Mouse (Mus musculus): ENCODE results near the gene S1pr5.
A peak's percentile ranks its signal among the peaks of the same experiment; 100 is the strongest.
"Not testable (repeated sequence)": the region's sequence is repeated elsewhere in the genome, so short reads cannot be mapped to it uniquely, and the experiment has no call there.

Gene S1pr5

DNA sequence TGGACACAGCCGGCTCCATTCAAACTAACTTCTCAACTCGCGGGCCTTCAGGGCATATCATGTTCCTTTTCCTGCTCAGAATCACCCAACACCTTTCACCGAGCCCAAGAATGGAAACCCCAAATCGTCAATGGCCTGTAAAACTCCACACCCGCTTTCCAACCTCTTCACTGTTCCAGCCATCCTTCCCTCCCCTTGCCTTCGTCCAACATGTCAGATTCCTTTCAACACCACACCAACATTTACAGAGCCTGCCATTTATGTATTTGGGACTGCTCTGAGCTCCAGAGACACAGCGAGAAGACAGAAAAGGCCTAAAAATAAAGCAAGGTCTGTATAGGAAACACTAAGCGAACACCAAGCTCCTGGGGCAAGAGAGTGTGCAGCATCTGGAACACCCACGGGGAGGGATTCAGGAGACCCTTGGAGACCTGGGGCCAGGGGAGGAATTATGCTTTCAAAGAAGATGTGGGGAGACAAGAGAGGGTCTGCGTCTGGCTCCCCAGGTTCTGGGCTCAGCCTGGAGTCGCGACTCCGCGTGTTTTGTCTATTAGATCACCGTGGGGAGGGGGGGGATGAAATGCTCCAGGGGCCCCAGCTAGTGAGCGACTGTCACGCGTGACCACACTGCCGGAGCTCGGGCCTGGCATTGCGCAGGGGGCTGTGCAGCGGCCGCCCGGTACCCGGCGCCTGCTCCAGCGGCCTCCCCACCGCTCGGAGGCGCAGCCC is 10.1 kb downstream of the S1pr5 start:
- DNase-seq (ENCODE audit: low spot score in 2 of 2), result no peak

DNA sequence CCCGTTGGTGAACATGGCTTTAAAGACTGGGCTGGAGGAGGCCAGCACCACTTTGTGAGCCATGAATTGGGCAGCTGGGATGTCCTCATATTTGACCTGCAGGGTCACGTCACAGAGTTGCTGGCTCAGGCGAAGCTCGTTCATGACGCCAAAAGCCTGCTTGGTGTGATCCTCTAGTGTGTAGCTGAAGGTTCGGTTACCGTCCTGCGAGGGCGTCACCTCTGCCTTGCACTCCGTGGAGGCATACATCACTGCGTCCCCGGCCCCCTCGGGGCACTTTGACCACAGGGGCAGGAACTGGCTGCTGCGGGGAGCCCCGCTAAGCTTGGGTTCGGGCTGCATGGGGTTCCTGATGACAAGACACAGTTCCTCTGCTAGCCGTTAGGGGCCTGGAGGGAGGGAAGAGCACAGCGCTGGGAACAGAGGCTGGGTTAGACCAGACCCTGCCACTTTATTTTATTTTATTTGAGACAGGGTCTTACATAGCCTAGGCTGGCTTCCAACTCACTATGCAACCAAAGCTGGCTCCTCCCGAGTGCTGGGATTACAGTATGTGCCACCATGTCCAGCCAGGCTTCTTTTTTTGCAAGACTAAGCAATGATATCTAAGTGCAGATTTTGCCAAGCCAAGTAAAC is 10.8 kb downstream of the S1pr5 start:
- peak; percentile 68 to 72 for DNase-seq (ENCODE audit: low spot score in 2 of 2)

GRCm38 (mm10) chr9:21236991-21237367 is 11.3 kb downstream of the S1pr5 start:
- DNase-seq (ENCODE audit: low spot score in 2 of 2), result peak in 1 of 2 experiments; percentile 7

GRCm38 (mm10) chr9:21235341-21235740 is 12.9 kb downstream of the S1pr5 start:
- DNase-seq (ENCODE audit: low spot score in 2 of 2), result peak in 1 of 2 experiments; percentile 15

- no peak for DNase-seq (ENCODE audit: low spot score in 2 of 2)
Observed at GRCm38 (mm10) chr9:21233805-21234204, 14.4 kb downstream of the S1pr5 start.

DNA sequence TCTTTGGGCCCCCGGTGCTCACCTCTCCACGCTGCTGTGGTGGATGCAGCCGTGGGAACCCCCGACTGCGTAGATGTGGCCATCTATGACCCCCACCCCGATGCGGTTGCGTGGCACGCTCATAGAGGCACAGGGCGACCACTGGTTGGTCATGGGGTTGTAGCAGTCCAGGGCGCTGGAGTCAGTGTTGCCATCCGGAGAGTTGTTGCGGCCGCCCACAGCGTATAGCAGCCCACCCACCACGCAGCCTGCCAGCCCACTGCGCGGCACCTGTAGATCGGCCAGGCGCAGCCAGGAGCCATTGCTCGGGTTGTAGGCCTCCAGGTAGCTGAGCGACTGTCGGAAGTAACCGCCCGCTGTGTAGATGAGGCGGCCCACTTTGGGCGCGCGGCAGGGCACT is 14.9 kb downstream of the S1pr5 start:
- DNase-seq (ENCODE audit: low spot score in 2 of 2), result no peak

GRCm38 (mm10) chr9:21232867-21233266 is 15.4 kb downstream of the S1pr5 start:
- no peak for DNase-seq (ENCODE audit: low spot score in 2 of 2)

DNA sequence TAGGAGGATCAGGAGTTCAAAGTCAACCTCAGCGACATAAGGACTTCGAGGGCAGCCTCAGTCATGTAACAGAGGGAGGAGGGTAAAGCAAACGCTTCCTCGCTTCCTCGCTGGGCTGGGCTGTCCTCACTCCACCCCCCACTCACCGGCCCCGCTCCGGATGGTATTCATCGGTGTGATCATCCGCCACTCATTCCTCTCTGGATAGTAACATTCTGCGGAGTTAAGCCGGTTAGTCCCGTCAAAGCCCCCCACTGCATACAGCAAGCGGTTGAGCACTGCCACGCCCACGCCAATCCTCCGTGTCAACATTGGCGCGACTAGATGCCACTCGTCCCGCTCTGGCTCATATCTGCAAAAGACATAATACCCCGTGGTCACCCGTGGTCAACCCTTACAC is 16.7 kb downstream of the S1pr5 start:
- DNase-seq (ENCODE audit: low spot score in 2 of 2), result no peak

GRCm38 (mm10) chr9:21227342-21227741 is 20.9 kb downstream of the S1pr5 start:
- no peak for DNase-seq (ENCODE audit: low spot score in 2 of 2)

DNA sequence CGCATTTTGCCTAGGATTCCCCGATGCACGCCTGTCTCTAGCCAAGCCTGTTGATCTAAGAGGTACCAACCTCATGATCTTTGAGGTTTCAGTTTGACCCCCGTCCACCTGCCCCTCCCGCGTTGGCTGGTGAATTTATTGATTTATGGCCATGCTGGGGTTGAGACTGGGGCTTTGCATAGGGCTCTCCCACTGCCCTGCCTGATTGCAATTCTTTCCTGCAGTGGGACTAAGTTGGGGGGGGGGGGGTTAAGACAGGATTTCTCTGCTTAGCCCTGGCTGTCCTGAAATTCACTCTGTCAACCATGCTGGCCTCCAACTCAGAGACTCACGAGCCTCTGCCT is 22.9 kb downstream of the S1pr5 start:
- DNase-seq (ENCODE audit: low spot score in 2 of 2), result no peak

DNA sequence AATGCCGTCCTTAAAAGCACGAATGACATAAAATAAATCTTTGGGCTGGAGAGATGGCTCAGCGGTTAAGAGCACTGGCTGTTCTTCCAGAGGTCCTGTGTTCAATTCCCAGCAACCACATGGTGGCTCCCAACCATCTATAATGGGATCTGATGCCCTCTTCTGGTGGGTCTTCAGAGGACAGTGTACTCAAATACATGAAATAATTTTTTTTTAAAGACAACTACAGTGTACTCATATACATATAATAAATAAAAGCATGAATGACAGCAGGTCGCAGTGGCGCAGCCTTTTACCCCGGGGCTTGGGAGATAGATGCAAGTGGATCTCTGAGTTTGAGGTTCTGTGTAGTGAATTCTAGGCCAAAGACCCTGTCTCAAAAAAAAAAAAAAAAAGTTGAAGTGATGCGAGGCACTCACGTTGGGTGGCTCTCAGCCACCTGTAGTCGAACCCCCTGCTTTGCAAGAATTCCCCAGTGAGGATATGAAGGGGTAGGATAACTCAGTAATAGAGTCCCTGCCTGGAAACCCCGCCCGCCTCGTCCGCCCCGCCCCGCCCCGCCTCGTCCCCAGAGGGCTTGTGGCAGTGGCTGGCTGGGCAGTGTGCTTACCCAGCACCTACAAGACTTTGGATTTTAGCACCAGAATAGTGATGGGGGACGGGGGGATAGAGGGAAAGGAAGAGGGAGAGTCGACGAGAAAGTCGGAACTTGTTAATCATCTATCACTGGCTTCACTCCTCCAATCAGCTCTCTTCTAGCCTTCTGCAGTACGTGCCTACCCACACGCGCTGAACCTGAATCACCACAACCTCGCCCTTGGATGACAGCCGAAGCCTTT is 23.4 kb downstream of the S1pr5 start:
- DNase-seq (ENCODE audit: low spot score in 2 of 2), result peak in 1 of 2 experiments; percentile 22

DNA sequence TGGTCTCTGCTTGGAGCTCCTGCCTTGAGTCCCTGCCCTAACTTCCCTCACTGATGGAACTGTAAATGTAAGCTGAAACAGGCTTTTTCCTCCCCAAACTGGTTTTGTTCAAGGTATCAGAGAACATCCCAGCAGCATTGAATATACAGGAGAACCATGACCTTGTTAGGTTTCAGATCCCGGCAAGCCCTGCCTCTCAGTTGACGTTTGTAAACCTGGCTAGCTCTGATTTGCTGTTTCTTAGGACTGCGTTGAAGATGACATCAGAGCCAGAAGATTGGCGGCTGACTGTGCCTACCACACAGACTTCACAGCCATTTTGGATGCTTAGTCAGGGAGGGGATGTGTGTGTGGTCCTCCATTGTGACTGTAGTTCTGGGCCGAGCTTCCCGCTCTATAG is 24.3 kb downstream of the S1pr5 start:
- no peak for DNase-seq (ENCODE audit: low spot score in 2 of 2)

DNA sequence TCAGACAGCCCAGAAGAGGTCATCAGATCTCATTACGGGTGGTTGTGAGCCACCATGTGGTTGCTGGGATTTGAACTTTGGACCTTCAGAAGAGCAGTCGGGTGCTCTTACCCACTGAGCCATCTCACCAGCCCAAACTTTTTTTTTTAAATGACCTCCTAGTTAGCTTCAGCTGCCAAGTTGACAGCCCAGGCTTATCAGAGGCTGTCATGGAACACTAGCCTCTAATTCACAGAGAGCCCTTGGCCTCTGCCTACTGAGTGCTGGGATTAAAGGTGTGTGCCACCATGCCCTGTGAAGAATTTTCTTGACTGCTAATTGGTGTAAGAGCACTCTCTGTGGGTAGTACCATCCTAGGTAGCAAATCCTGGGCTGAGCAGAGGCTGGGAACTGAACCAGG is 24.8 kb downstream of the S1pr5 start:
- DNase-seq (ENCODE audit: low spot score in 2 of 2), result not testable (repeated sequence)

DNA sequence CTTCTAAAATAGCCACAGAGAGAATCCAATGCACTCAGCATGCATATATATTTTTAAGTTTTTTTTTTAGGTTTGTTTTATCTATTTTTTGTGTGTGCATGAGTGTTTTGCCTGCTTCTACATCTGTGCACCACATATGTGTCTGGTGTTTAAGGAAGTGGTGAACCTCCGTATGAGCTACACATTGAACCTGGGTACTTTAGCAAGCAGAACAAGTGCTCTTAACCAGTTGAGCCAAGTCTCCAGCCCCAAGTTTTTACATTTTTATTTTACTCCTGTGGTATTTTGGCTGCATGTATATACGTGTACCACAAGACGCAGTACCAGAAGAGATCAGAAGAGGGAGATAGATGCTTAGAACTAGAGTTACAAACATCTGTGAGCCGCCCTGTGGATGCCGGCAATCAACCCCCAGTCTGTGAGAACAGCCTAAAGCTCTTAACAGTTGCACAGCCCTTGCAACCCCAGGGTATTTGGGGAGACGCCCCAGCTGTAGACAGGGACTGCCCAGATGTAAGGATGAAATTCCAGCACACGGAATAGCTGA is 26.8 kb downstream of the S1pr5 start:
- DNase-seq (ENCODE audit: low spot score in 2 of 2), result peak; percentile 54 to 64

- peak; percentile 91 to 93 for DNase-seq (ENCODE audit: low spot score in 2 of 2)
Observed at GRCm38 (mm10) chr9:21220490-21221382, 27.5 kb downstream of the S1pr5 start.

- DNase-seq (ENCODE audit: low spot score in 2 of 2), result peak; percentile 29 to 37
Observed at GRCm38 (mm10) chr9:21219820-21220219, 28.4 kb downstream of the S1pr5 start.

DNA sequence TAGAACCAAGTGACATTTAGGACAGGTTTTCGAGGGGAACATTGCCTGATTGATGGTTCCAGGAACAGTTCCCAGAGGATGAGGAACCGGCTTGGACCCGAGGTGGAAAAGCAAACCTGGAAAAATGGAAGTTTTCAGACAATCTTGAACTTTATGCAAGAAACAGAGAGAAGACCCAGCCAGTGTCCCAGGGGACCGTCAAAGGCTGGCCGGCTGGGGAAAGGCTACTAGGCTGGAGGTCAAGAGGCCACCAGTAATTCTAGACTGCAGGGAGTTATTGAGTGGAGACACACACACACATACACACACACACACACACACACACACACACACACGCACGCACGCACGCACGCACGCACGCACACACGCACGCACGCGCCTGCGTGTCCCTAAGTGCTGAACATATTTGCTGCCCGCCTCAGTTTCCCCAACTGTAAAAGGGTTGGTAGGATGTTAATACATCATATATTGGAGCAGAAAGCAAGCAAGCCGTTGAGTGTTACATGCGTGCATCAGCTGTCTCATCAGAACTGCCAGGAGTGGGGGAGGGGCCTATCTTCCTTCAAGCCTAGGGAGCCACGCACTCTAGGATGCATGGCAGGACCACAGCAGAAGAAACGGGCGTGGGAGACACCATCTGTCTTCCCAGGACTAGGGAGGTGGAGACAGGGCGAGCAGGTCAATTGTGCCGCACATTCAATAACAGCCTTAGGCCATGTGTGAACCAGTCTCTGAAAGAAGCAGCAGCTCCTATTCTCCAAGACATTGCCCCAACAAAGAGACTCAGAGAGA is 32.0 kb downstream of the S1pr5 start:
- DNase-seq (ENCODE audit: low spot score in 2 of 2), result no peak

GRCm38 (mm10) chr9:21213617-21214190 is 34.5 kb downstream of the S1pr5 start:
- no peak for DNase-seq (ENCODE audit: low spot score in 2 of 2)

DNA sequence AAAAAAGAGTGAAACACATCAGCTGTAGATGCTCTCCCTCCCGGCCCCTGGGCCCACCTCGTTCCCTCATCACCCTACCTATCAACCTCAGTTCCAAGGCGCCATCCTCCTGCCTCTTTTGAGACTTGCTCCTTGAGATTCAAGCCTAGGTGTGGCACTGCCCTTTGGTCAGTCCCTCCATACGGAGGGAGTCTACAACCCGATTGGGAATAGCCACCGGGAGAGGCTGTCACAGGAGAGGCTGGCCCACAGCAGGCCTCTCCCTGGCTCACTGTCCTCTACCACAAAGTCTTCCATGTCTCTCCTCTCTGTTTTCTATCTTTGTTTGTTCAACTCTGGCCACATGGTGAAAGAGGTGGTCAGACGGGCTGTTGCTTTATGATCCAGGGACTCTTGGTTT is 36.6 kb downstream of the S1pr5 start:
- DNase-seq (ENCODE audit: low spot score in 2 of 2), result no peak

DNA sequence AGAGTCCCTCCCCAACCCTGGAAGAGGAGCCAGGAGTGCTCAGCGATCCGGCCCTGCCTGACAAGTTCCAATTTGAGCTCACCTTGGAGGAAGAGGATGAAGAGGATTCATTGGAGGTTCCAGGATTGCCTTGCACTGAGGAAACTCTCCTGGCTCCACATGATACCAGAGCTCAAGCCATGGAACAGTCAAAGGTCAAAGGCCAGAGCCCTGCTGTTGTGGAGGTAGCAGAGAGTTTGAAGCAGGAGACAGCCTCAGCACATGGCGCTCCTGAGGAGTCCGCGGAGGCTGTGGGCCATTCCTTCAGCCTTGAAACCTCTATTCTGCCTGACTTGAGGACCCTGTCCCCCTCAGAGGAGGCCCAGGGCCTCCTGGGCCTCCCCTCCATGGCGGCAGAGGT is 37.4 kb downstream of the S1pr5 start:
- DNase-seq (ENCODE audit: low spot score in 2 of 2), result no peak

Measured in natural killer cell, adult 2 months (primary cell).